Mouse (Mus musculus) midbrain, embryonic 11.5 days (tissue): ENCODE measurements at regions not wholly inside any gene's neighbourhood (a gene's known extent, or its start where the extent isn't known, plus 50 kb on each side); places are given as distances from the start of the nearest gene placed in this dataset.
A peak's percentile ranks its signal among the peaks of the same experiment; 100 is the strongest.

Experiments
- ATAC-seq: fragments of 200-750 bp; cut with Nextera tagmentation; 2 replicates; pipeline ENCODE4 v1.8.0; 2017; ENCODE audit warnings: moderate TSS enrichment, moderate library complexity; ENCODE audit not compliant: low FRiP score
- DNase-seq: peaks from one replicate; pipeline ENCODE4 v3.0.0; 2015; ENCODE audit warnings: low spot score; ENCODE audit errors: missing footprints
- H3K27ac ChIP-seq: fragments of 300-500 bp; sonication (generic); 2 replicates; pipeline ENCODE4 v1.5.1; 2014; ENCODE audit warnings: low read depth, low read length
- H3K27me3 ChIP-seq: fragments of 300-500 bp; sonication (generic); 2 replicates; pipeline ENCODE4 v1.6.1; 2014; ENCODE audit warnings: mild to moderate bottlenecking, low read length, moderate library complexity, mixed read lengths; ENCODE audit not compliant: control insufficient read depth, insufficient read depth
- H3K36me3 ChIP-seq: fragments of 300-500 bp; sonication (generic); 2 replicates; pipeline ENCODE4 v1.6.1; 2014; ENCODE audit warnings: mild to moderate bottlenecking, low read length, moderate library complexity, mixed read lengths; ENCODE audit not compliant: control insufficient read depth, insufficient read depth
- H3K4me1 ChIP-seq: fragments of 300-500 bp; sonication (generic); 2 replicates; pipeline ENCODE4 v1.6.1; 2014; ENCODE audit warnings: low read length; ENCODE audit not compliant: control insufficient read depth, insufficient read depth
- H3K4me2 ChIP-seq: fragments of 300-500 bp; sonication (generic); 2 replicates; pipeline ENCODE4 v1.6.1; 2014; ENCODE audit warnings: mild to moderate bottlenecking, moderate library complexity
- H3K4me3 ChIP-seq: fragments of 300-500 bp; sonication (generic); 2 replicates; pipeline ENCODE4 v1.5.1; 2014; ENCODE audit warnings: low read depth, low read length
- H3K9ac ChIP-seq: fragments of 300-500 bp; sonication (generic); 2 replicates; pipeline ENCODE4 v1.6.1; 2014; ENCODE audit warnings: low read length
- H3K9me3 ChIP-seq: fragments of 300-500 bp; sonication (generic); 2 replicates; pipeline ENCODE4 v1.6.1; 2016; ENCODE audit warnings: low read length; ENCODE audit not compliant: control insufficient read depth
- WGBS: fragments of 180-500 bp; shearing (Covaris S2); extraction: QIAGEN DNeasy Blood & Tissue Kit; methylation state at CpG from one replicate; pipeline ENCODE4 v1.1.7; 2014; 5-methylcytosine and 5-hydroxymethylcytosine counted together

- Histone ChIP-seq H3K27me3 (no peaks in the 10 kb centered on the region), H3K4me1 (peaks cover 11% of the 10 kb centered on the region), H3K36me3 (no peaks in the 10 kb centered on the region), H3K9ac (no peak overlapping the region), H3K4me3 (no peak overlapping the region), H3K9me3 (no peaks in the 10 kb centered on the region), H3K4me2 (no peak overlapping the region), H3K27ac (peak overlapping the region; percentile 76)
- WGBS = 12% methylated on average over 8 of the region's 8 CpGs
- DNase-seq = peak; percentile 90
- peak; percentile 88 for ATAC-seq
Measured at GRCm38 (mm10) chr13:25750460-25751408, 480.4 kb upstream of the Nrsn1 start.

DNA sequence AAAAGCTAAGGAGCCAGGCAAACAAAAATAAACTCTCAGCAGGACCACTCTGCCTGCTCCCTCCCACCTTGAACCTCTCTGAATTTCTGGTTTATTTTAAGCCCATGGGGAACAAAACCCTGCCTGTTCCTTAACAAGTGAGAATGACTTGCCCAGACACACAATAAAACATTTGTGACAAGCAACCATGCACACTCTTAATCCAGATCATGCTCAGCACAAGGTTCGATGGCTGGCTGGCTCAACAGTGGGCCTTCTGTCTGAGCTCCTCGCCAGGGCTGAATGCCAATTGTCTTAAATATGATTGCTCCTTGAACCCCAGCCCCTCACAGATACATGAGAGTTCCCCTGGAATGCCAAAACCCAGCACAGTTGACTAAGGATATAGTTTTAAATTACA lies 468.3 kb upstream of the Nrsn1 start:
- WGBS = 24% methylated on average over 2 of the region's 2 CpGs
- peak; percentile 63; the same call in 1 of the 2 replicates for ATAC-seq
- Histone ChIP-seq H3K9me3 (no peaks in the 10 kb centered on the region), H3K4me2 (no peak overlapping the region), H3K36me3 (no peaks in the 10 kb centered on the region), H3K4me3 (no peak overlapping the region), H3K4me1 (no peaks in the 10 kb centered on the region), H3K9ac (no peak overlapping the region), H3K27ac (no peak overlapping the region), H3K27me3 (no peaks in the 10 kb centered on the region)
- DNase-seq = no peak

GRCm38 (mm10) chr13:25729327-25729892 lies 459.1 kb upstream of the Nrsn1 start:
- DNase-seq (no peak), ATAC-seq (no peak)
- Histone ChIP-seq H3K4me3 (no peak overlapping the region), H3K27ac (no peak overlapping the region), H3K36me3 (no peaks in the 10 kb centered on the region), H3K9ac (no peak overlapping the region), H3K27me3 (no peaks in the 10 kb centered on the region), H3K4me1 (no peaks in the 10 kb centered on the region), H3K4me2 (no peak overlapping the region), H3K9me3 (no peaks in the 10 kb centered on the region)
- WGBS = 40% methylated on average over 3 of the region's 3 CpGs

DNA sequence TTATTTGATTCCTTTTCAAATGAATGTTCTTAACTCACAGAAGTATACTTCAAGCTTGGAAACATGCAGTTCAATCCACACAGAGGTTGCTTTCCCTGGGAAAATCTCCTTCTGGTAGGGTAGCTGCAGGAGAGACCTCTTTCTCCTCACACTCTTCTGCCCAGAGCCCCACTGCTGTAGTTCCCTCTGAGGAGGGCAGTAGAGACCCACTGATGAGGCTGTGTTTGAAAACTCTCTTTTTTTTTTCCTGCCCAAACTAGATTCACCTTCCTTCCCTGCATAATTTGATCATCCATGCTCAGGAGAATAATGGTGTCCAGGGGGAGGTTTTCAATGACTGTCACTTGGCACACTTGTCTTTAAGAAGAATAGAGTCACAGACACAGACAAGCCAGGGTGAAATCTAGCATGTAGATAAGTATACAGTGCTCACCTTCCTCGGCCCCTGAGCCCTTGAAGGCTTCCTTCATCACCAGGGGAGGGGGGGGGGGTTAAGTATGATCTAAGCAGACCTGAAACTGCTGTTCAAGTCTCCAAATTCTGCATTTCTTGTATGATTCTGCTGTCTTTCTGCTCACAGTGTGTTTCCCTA lies 457.3 kb upstream of the Nrsn1 start:
- WGBS = 40% methylated on average over 1 of the region's 1 CpGs
- DNase-seq = no peak
- H3K27me3 ChIP-seq = no peaks in the 10 kb centered on the region
- H3K4me2 ChIP-seq = no peak overlapping the region
- ATAC-seq = peak; percentile 67; the same call in 1 of the 2 replicates
- no peak overlapping the region for H3K4me3 ChIP-seq
- H3K36me3 ChIP-seq = no peaks in the 10 kb centered on the region
- no peak overlapping the region for H3K9ac ChIP-seq
- H3K4me1 ChIP-seq = no peaks in the 10 kb centered on the region
- no peaks in the 10 kb centered on the region for H3K9me3 ChIP-seq
- H3K27ac ChIP-seq = no peak overlapping the region

DNA sequence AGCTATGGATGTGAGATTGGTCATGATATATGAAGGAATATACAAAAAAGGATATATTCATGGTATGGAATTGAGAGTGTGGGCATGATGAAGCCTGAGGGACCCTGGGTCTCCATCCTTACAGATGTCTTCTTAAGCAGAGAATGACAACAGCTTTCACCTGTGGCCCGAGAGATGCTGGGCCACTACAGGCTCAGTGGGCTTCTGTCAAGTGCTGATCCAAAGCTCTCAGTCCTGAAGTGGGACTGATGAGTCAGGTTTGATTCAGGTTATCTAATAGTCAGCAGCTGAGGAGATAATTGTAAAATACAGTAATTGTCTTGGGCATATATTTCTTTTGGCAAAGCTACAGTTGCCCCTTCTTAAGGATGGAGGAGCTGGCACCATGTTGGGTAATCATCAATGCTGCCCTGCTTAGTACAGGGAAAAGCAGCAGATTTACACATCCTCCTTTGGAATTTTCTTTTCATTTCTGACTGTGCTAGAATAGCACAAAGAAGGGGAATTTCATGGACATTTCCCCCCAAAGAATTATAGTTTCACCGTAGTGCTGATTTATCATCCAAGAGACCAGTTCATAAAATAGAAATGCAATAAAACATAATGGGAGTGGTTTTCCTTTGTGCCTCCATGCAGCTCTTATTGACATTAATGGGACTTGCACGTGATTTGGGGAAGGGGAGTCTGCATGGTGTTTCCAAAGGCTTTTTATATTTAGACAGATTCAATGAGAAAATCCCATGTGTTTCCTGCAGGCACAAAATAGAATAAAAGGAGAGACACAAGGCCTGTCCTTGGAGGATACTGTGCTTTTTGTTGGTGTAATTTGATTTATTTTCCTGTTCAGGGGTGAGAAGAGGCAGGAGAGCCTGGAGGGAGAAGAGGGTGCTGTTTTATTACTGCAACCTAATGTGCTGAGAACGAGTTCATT lies 452.6 kb upstream of the Nrsn1 start:
- WGBS = 72% methylated on average over 4 of the region's 4 CpGs
- H3K4me2 ChIP-seq = no peak overlapping the region
- no peaks in the 10 kb centered on the region for H3K36me3 ChIP-seq
- H3K9me3 ChIP-seq = no peaks in the 10 kb centered on the region
- H3K4me1 ChIP-seq = no peaks in the 10 kb centered on the region
- ATAC-seq = no peak
- no peak overlapping the region for H3K27ac ChIP-seq
- no peak overlapping the region for H3K4me3 ChIP-seq
- no peak overlapping the region for H3K9ac ChIP-seq
- DNase-seq = no peak
- H3K27me3 ChIP-seq = no peaks in the 10 kb centered on the region

- 85% methylated on average over 4 of the region's 4 CpGs for WGBS
- no peak overlapping the region for H3K27ac ChIP-seq
- H3K9ac ChIP-seq = no peak overlapping the region
- H3K27me3 ChIP-seq = no peaks in the 10 kb centered on the region
- ATAC-seq = no peak
- DNase-seq = no peak
- H3K4me3 ChIP-seq = no peak overlapping the region
- no peak overlapping the region for H3K4me2 ChIP-seq
- H3K9me3 ChIP-seq = no peaks in the 10 kb centered on the region
- no peaks in the 10 kb centered on the region for H3K36me3 ChIP-seq
- H3K4me1 ChIP-seq = no peaks in the 10 kb centered on the region
Measured at GRCm38 (mm10) chr13:25700965-25701364, 430.7 kb upstream of the Nrsn1 start.

DNA sequence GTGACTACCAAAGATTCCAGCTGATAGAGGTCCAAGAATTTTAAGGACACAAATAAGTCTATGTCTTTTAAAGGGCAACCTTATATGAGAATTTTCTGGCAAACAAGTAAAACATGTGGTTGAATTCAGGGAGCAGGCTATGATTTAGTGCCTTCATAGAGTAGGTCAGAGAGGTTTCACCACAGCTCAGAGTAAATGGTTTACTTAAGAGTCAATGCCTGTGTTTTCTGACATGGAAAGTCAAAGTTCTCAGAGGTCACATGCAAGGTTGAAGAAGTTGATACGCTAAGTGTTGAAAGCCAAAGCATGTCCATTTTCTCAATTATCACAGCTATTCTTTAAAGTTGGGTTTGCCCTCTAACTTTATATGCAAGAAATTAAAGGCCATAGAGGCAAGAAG lies 425.7 kb upstream of the Nrsn1 start:
- Histone ChIP-seq H3K9me3 (no peaks in the 10 kb centered on the region), H3K4me3 (no peak overlapping the region), H3K36me3 (no peaks in the 10 kb centered on the region), H3K9ac (no peak overlapping the region), H3K27me3 (no peaks in the 10 kb centered on the region), H3K4me2 (no peak overlapping the region), H3K27ac (no peak overlapping the region), H3K4me1 (no peaks in the 10 kb centered on the region)
- no peak for ATAC-seq
- no peak for DNase-seq
- WGBS = 100% methylated on average over 1 of the region's 1 CpGs

- Histone ChIP-seq H3K27ac (no peak overlapping the region), H3K9ac (no peak overlapping the region), H3K4me3 (no peak overlapping the region), H3K4me1 (no peaks in the 10 kb centered on the region), H3K27me3 (no peaks in the 10 kb centered on the region), H3K4me2 (no peak overlapping the region), H3K36me3 (no peaks in the 10 kb centered on the region), H3K9me3 (no peaks in the 10 kb centered on the region)
- no peak for ATAC-seq
- no peak for DNase-seq
- WGBS = 94% methylated on average over 14 of the region's 14 CpGs
Measured at GRCm38 (mm10) chr13:25695017-25695604, 424.8 kb upstream of the Nrsn1 start.
